8 mouse cellular contexts compared by ENCODE assay signal in genomic region chr1:191718522-191719281, GRCm38 (mm10). TPM values are rescaled to one million over a fixed set of nuclear protein-coding genes. Genes with fewer than 3 reads are reported as not detected.
DNase-seq lines count a peak whose midpoint lies in the region; ATAC-seq and TF ChIP-seq lines count a peak whose summit lies in the region.

No protein-coding gene starts in this region.

- 0 out of 2 replicates have a peak, but pooled peaks have one; percentile 1 for TF ChIP-seq CTCF in intestine, postnatal 0 days (IDR thresholded peaks at IDR 0.05; ENCODE audit: low read depth)
- no peak for TF ChIP-seq CTCF in midbrain, postnatal 0 days (IDR thresholded peaks at IDR 0.05)
- TF ChIP-seq CTCF in stomach, postnatal 0 days (IDR thresholded peaks at IDR 0.05; ENCODE audit: low read depth) = no peak

- peaks cover 13% of the 10 kb centered on the region for H3K36me3 ChIP-seq in intestine, postnatal 0 days (ENCODE audit: control insufficient read depth, insufficient read depth)
- H3K36me3 ChIP-seq in limb, embryonic 15.5 days = peaks cover 8% of the 10 kb centered on the region
- H3K36me3 ChIP-seq in midbrain, postnatal 0 days (ENCODE audit: insufficient read depth, low read length) = no peaks in the 10 kb centered on the region
- H3K36me3 ChIP-seq in stomach, postnatal 0 days (ENCODE audit: control insufficient read depth, insufficient read depth, low read length) = peaks cover 5% of the 10 kb centered on the region

- ATAC-seq in intestine, postnatal 0 days = peak; percentile 19
- ATAC-seq in limb, embryonic 15.5 days (ENCODE audit: insufficient number of reproducible peaks, low FRiP score, low TSS enrichment, low read depth) = peak; percentile 42
- ATAC-seq in midbrain, postnatal 0 days (ENCODE audit: low FRiP score) = peak; percentile 55
- ATAC-seq in stomach, postnatal 0 days (ENCODE audit: low FRiP score, low TSS enrichment) = peak; percentile 39

- no peaks in the 10 kb centered on the region for H3K27me3 ChIP-seq in intestine, postnatal 0 days (replicated peaks; ENCODE audit: control insufficient read depth, insufficient read depth, low read length)
- no peaks in the 10 kb centered on the region for H3K27me3 ChIP-seq in limb, embryonic 15.5 days
- no peaks in the 10 kb centered on the region for H3K27me3 ChIP-seq in midbrain, postnatal 0 days (ENCODE audit: insufficient read depth, low read length)
- H3K27me3 ChIP-seq in stomach, postnatal 0 days (ENCODE audit: control insufficient read depth, insufficient read depth, low read length) = no peaks in the 10 kb centered on the region

- H3K9ac ChIP-seq in intestine, postnatal 0 days (ENCODE audit: low read depth, low read length) = peak overlapping the region; percentile 98
- peak overlapping the region; percentile 90 for H3K9ac ChIP-seq in limb, embryonic 15.5 days
- peak overlapping the region; percentile 99 for H3K9ac ChIP-seq in midbrain, postnatal 0 days (replicated peaks; ENCODE audit: low read length, poor library complexity, severe bottlenecking)
- peak overlapping the region; percentile 92 for H3K9ac ChIP-seq in stomach, postnatal 0 days (ENCODE audit: low read length)

- H3K27ac ChIP-seq in intestine, postnatal 0 days (ENCODE audit: low read depth, low read length) = peak overlapping the region; percentile 99
- peak overlapping the region; percentile 94 for H3K27ac ChIP-seq in limb, embryonic 15.5 days
- peak overlapping the region; percentile 92 for H3K27ac ChIP-seq in midbrain, postnatal 0 days (ENCODE audit: low read depth, low read length)
- H3K27ac ChIP-seq in stomach, postnatal 0 days (replicated peaks) = peak overlapping the region; percentile 96

- no peak for TF ChIP-seq EP300 in stomach, postnatal 0 days (optimal IDR thresholded peaks at IDR 0.05)

- H3K4me3 ChIP-seq in intestine, postnatal 0 days (ENCODE audit: low read depth, low read length) = peak overlapping the region; percentile 91
- H3K4me3 ChIP-seq in limb, embryonic 15.5 days = peak overlapping the region; percentile 90
- H3K4me3 ChIP-seq in midbrain, postnatal 0 days (ENCODE audit: low read depth, low read length) = peak overlapping the region; percentile 62
- peak overlapping the region; percentile 79 for H3K4me3 ChIP-seq in stomach, postnatal 0 days (ENCODE audit: low read depth, low read length)

- no peaks in the 10 kb centered on the region for H3K4me1 ChIP-seq in intestine, postnatal 0 days (replicated peaks; ENCODE audit: control insufficient read depth, insufficient read depth, low read length)
- H3K4me1 ChIP-seq in limb, embryonic 15.5 days = peaks cover 15% of the 10 kb centered on the region; the same call in 1 of the 2 replicates
- H3K4me1 ChIP-seq in midbrain, postnatal 0 days (ENCODE audit: insufficient read depth, low read length) = peaks cover 13% of the 10 kb centered on the region; the same call in 1 of the 2 replicates
- H3K4me1 ChIP-seq in stomach, postnatal 0 days (replicated peaks; ENCODE audit: control insufficient read depth, insufficient read depth) = no peaks in the 10 kb centered on the region

- WGBS in intestine, postnatal 0 days = under 1% methylated on average over 49 of the region's 84 CpGs
- under 1% methylated on average over 82 of the region's 84 CpGs for WGBS in limb, embryonic 15.5 days
- under 1% methylated on average over 42 of the region's 84 CpGs for WGBS in midbrain, postnatal 0 days
- under 1% methylated on average over 68 of the region's 84 CpGs for WGBS in stomach, postnatal 0 days

- H3K4me2 ChIP-seq in intestine, postnatal 0 days (replicated peaks; ENCODE audit: low read depth) = peak overlapping the region; percentile 94
- H3K4me2 ChIP-seq in limb, embryonic 15.5 days = peak overlapping the region; percentile 84
- H3K4me2 ChIP-seq in midbrain, postnatal 0 days (ENCODE audit: low read depth, low read length, poor library complexity, severe bottlenecking) = peak overlapping the region; percentile 67
- peak overlapping the region; percentile 100 for H3K4me2 ChIP-seq in stomach, postnatal 0 days (replicated peaks; ENCODE audit: low read depth)

- intact Hi-C loops in gastrocnemius, postnatal 14 days (cut with DNase I; ENCODE audit: low total_unique reads) = no loop called here

- H3K9me3 ChIP-seq in intestine, postnatal 0 days (ENCODE audit: control insufficient read depth) = no peaks in the 10 kb centered on the region
- H3K9me3 ChIP-seq in limb, embryonic 15.5 days = no peaks in the 10 kb centered on the region
- H3K9me3 ChIP-seq in midbrain, postnatal 0 days (ENCODE audit: low read length) = no peaks in the 10 kb centered on the region
- no peaks in the 10 kb centered on the region for H3K9me3 ChIP-seq in stomach, postnatal 0 days (ENCODE audit: control insufficient read depth, low read length)

- DNase-seq in right cerebral cortex, adult 18-20 months = peak; percentile 32
- DNase-seq in right cerebral cortex, postnatal 36 days (ENCODE audit: low spot score in 2 of 2) = no peak
- peak; percentile 74 to 75 for DNase-seq in cerebellum, postnatal 10 days
- peak; percentile 27 for DNase-seq in gastrocnemius, postnatal 14 days
- DNase-seq in midbrain, postnatal 0 days (ENCODE audit: low spot score) = peak; percentile 56
- peak; percentile 45 for DNase-seq in stomach, postnatal 0 days (ENCODE audit: low spot score)

RNA-seq across cellular contexts. Expression of gene Lpgat1, which starts 1.1 kb away (rescaled TPM):
- 10 to 100 TPM; 20.8 to 21.5 TPM for total RNA-seq in gastrocnemius, postnatal 14 days (2021)
- polyA plus RNA-seq in intestine, postnatal 0 days (2015; fragmentation: Nextera tagmentation; extraction: Ambion mirVana) = 135 and 138 TPM in 2 replicates
- polyA plus RNA-seq in limb, embryonic 15.5 days (2015; fragmentation: Nextera tagmentation; extraction: Ambion mirVana) = 20.9 and 23.0 TPM in 2 replicates
- 56.2 and 79.5 TPM in 2 replicates for total RNA-seq in midbrain, postnatal 0 days (2014; rRNA removed)
- 38.5 and 53.0 TPM in 2 replicates for polyA plus RNA-seq in midbrain, postnatal 0 days (2015; fragmentation: Nextera tagmentation; extraction: Ambion mirVana)
- 28.9 and 32.3 TPM in 2 replicates for polyA plus RNA-seq in stomach, postnatal 0 days (2015; fragmentation: Nextera tagmentation; extraction: Ambion mirVana)

Comparison
In these comparisons a context has a peak if more than half of its experiments do, and no peak if none do; other contexts are left out.
1. DNase-seq: peak in right cerebral cortex, adult 18-20 months (single experiment), cerebellum, postnatal 10 days (2 of 2), gastrocnemius, postnatal 14 days (single experiment), midbrain, postnatal 0 days (single experiment) and stomach, postnatal 0 days (single experiment); none in right cerebral cortex, postnatal 36 days (0 of 2).
2. Peak in every context shown above with its lines, with median percentiles within 50 percentile points of each other: ATAC-seq, H3K27ac ChIP-seq, H3K4me2 ChIP-seq, H3K4me3 ChIP-seq and H3K9ac ChIP-seq.